Mouse (Mus musculus) cerebellum, adult 18-20 months (tissue): ENCODE results near the gene Rab11a.
"Not testable (repeated sequence)": the region's sequence is repeated elsewhere in the genome, so short reads cannot be mapped to it uniquely, and the experiment has no call there.

Experiments
- DNase-seq, 2 experiments: peaks; one replicate each; pipeline ENCODE4 v3.0.0; 2021

The Rab11a gene

DNA sequence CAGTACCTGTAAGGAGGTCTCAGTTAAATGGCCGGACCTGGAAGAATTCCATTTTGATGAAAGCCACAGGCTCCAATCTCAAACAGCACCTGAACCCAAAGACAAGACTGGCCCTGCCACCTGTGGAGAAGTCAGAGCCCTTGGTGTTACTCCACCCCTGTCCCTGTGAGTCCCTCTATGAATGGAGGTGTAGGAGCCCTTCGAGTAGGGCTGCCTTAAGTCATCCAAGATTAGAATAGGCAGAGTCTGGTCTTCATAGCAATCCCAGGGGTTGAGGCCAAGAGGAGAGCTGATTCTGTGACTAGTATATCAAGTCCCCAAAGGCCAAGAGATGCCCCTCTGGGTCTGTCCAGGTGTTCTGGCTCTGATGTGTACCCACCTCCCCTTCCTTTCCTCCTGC lies 46.8 kb downstream of the Rab11a start:
- no peak for DNase-seq

DNA sequence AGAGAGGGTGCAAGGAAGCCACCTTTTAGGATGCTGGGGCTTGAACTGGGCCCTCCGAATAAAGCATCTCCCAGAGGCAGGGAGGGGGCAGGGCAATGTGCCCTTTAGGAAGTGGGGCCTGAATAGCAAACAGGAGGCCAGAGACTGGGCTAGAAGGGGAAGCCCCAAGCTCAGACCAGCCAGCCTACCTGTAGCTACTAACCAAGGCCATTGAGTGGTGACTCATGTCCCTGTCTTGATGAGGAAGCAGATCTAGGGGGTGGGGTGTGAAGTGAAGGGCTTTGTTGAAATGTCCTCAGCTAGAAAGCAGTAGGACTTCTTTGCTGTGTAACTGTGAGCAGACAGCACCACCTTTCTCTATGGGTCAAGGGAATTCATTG lies 49.6 kb downstream of the Rab11a start:
- DNase-seq = no peak

DNA sequence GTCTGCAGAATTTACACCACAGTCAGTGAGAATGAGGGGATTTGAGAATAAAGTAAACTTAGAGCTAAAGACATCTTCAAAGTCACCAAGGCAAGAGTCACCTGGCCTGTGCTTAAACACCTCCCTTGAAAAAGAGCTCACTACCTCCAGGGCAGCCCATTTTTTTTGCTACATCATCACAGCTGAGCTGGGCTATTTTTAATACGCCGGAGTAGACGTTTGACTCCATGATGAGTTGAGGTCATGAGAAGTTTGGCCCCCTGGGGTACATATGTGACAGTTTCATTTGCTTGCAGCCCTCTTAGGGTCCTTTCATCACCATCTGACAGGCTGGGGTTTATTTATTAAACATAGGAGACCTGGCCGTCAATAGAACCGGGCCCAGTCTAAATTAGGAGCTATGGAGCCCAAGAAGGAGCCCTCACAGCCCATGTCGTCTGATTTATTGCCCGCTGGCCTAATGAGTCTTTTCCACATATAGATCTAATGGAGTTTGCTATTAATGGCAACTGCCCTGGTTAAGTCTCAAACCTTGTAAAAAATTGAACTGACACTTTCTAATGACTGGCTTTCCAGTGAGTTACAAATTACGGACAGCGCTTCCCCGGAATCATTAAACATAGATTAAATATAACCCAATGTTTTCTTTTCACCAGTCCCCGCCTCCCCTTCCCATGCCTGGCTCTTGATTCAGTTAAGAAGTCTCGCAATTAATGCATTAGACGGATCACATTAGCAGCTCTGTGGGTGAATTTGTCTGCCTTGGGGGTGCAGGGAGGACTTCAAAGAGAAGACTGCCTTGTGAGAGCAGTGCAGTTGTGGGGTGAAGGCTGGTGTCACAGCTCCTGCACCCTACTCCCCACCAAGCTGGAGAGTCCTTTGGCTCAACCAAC lies 50.2 kb downstream of the Rab11a start:
- no peak for DNase-seq

DNA sequence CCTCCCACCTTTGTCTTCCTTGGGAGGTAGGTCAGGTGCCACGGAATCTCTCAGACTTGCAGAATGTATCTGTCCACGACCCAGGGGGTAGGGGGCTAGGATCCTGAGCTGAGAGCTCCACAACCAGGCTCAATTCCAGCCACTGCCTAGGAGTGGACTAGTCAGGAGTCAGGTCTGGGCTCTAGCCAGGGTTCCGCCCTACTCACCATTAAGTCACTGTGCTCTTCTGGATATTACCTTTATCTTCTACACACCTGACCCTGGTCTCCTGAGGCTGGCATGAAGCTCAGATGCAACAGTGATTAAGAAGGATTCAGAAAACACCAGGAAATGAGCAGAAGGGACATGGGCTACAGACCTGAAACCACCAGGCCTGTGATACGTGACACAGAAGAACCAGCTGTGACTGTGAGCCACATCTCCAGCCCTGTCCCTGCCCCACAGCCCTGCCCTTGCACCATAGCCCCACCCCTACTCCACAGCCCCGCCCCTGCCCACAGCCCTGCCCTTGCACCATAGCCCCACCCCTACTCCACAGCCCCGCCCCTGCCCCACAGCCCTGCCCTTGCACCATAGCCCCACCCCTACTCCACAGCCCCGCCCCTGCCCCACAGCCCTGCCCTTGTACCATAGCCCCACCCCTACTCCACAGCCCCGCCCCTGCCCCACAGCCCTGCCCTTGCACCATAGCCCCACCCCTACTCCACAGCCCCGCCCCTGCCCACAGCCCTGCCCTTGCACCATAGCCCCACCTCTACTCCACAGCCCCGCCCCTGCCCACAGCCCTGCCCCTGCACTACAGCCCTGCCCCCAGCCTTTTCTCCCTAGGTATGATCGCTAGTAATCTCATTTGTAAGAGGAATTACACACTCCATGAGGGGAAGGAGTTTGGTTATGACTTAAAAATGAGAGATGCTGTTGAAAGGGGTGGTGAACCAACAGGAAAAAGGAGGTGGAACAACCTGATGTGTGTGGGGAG lies 65.9 kb downstream of the Rab11a start:
- DNase-seq = not testable (repeated sequence)

DNA sequence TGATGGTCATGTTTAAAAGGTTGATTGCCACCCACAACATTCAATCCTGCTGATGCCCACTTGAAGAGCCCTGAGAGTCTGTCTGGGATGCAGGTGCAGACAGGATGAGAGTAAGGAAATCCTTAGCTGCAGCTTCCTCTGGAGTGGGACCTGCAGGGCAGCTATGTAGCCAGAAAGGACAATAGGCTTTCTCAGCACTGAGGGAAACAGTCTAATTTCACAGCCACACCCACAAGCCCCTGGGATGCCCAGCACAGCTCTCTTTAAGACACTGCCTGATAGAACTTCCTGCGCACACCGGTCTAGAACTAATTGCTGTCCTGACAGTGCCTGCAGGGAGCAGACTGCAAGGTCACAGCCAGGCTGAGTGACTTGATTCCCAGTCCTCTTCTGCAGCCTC lies 69.6 kb downstream of the Rab11a start:
- no peak for DNase-seq

DNA sequence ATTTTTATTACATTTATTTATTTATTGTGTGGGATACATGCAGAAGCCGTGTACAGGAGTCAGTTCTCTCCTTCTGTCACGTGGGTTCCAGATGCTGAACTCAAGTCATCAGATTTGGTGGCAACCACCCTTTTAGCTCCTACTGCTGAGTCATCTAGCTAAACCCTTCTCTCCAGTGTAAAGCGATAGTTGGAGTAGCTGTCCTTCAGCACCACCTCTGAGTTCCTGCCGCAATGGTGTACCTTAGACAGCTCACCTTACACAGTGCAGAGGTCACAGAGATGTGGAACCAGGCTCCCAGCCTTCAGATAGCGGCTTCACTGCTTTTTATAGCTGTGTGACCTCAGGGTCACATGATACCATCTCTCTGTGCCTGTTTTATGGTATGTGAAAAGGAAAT lies 70.0 kb downstream of the Rab11a start:
- no peak for DNase-seq

DNA sequence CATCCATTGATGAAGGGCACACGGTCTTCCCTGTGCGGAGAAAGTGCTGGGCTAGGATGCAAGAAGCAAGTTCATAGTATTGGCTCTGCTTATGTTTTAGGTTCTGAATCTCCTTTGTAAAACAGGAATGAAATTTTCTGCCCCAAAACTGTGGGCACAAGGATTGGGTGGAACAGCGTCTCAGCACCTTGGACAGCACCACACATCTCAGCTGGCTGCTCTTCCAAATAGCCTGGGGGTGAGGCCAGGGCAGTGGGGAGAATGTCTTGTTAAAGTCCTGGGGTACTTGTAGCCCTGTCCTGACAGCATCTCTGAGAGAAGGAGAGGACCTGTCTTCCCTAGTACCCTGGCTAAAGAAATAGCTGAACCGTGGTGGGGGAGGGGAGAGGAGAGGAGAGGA lies 71.0 kb downstream of the Rab11a start:
- no peak for DNase-seq
